Comparison of ENCODE assay signal across 8 mouse cellular contexts in the genomic region with DNA sequence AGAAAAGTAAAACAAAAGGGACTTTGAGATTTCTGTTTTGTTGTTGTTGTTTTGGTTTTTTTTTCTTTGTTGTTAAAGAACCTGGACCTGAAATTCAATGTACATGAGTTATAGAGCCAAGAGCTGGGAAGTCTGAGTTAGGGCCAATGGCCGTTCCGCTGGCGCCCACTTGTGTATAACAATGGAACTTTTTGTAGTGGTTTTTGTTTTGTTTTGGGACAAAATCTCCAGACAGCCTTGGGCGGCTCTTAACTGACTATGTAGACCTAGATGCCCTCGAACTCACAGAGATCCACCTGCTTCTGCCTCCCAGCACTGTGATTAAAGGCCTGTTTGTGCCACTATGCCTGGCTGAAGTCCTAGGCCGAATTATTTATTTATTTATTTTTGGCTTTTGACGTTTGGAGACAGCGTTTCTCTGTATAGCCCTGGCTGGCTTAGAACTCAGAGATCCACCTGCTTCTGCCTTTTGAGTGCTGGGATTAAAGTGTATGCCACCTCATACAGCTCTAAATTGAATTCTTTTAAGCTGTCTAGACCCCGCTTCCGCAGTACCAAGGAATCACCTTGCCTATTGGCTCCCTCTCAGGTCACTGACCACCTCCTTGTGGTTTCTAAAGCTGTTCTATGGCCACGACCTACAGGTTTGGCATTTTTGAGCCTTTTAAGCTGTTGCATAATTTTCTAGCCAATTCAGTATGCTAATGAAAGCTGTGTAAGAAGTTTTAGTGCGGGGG. TPM values are rescaled to one million over a fixed set of nuclear protein-coding genes. Genes with fewer than 3 reads are reported as not detected.
DNase-seq lines count a peak whose midpoint lies in the region; ATAC-seq and TF ChIP-seq lines count a peak whose summit lies in the region.

No protein-coding gene starts in this region.

- H3K9ac ChIP-seq in liver, postnatal 0 days (replicated peaks) = peak overlapping the region; percentile 60
- no peak overlapping the region for H3K9ac ChIP-seq in neural tube, embryonic 13.5 days

- peak; percentile 24 for DNase-seq in Muller cell, postnatal 12 days (ENCODE audit: inconsistent ontology term)
- peak; percentile 22 to 45 for DNase-seq in cerebellum, postnatal 36 days
- peak; percentile 34 to 70 for DNase-seq in heart, adult 9 months (ENCODE audit: low spot score in 2 of 2)
- peak; percentile 78 for DNase-seq in kidney, adult 9 months
- DNase-seq in liver, postnatal 0 days = peak; percentile 59

- no peaks in the 10 kb centered on the region for H3K9me3 ChIP-seq in liver, postnatal 0 days (ENCODE audit: low read length)
- H3K9me3 ChIP-seq in neural tube, embryonic 13.5 days = no peaks in the 10 kb centered on the region

- 33% methylated on average over 12 of the region's 12 CpGs for WGBS in liver, postnatal 0 days (ENCODE audit: insufficient replicate concordance)
- 43% methylated on average over 12 of the region's 12 CpGs for WGBS in neural tube, embryonic 13.5 days

- no peak overlapping the region for H3K4me3 ChIP-seq in C2C12 (ENCODE audit: insufficient read depth, poor library complexity, severe bottlenecking)
- peak overlapping the region; percentile 41 for H3K4me3 ChIP-seq in liver, postnatal 0 days (ENCODE audit: low read depth, low read length)
- H3K4me3 ChIP-seq in neural tube, embryonic 13.5 days = no peak overlapping the region

- no peak for TF ChIP-seq EP300 in liver, postnatal 0 days (IDR thresholded peaks at IDR 0.05; ENCODE audit: low read depth)

- H3K36me3 ChIP-seq in C2C12 (ENCODE audit: control insufficient read depth, insufficient read depth) = peaks cover 3% of the 10 kb centered on the region
- peaks cover 3% of the 10 kb centered on the region; the same call in 1 of the 2 replicates for H3K36me3 ChIP-seq in liver, postnatal 0 days (replicated peaks; ENCODE audit: insufficient read depth, low read length)
- peaks cover 8% of the 10 kb centered on the region for H3K36me3 ChIP-seq in neural tube, embryonic 13.5 days

- peak overlapping the region; percentile 56 for H3ac ChIP-seq in C2C12 (ENCODE audit: control insufficient read depth, insufficient read length, low read depth)

- H3K4me1 ChIP-seq in liver, postnatal 0 days (ENCODE audit: insufficient read depth) = peaks cover 10% of the 10 kb centered on the region
- H3K4me1 ChIP-seq in neural tube, embryonic 13.5 days (replicated peaks) = peaks cover 17% of the 10 kb centered on the region

- H3K79me3 ChIP-seq in C2C12 (ENCODE audit: low read depth) = peaks cover 17% of the 10 kb centered on the region

- no peaks in the 10 kb centered on the region for H3K27me3 ChIP-seq in C2C12 (ENCODE audit: control insufficient read depth, insufficient read depth, insufficient read length)
- no peaks in the 10 kb centered on the region for H3K27me3 ChIP-seq in liver, postnatal 0 days (ENCODE audit: insufficient read depth, low read length)
- H3K27me3 ChIP-seq in neural tube, embryonic 13.5 days = no peaks in the 10 kb centered on the region

- H3K79me2 ChIP-seq in C2C12 (ENCODE audit: control insufficient read depth, insufficient read depth) = peaks cover 32% of the 10 kb centered on the region

- 0 out of 2 replicates have a peak, but pooled peaks have one; percentile 20 for ATAC-seq in liver, postnatal 0 days
- ATAC-seq in neural tube, embryonic 13.5 days (ENCODE audit: low read depth) = no peak
- no peak for ATAC-seq in monocyte, adult 5-6 weeks (replicated peaks; ENCODE audit: insufficient number of reproducible peaks, low FRiP score, low TSS enrichment, poor library complexity, severe bottlenecking)

- no peak overlapping the region for H3K27ac ChIP-seq in liver, postnatal 0 days (ENCODE audit: low read depth)
- no peak overlapping the region for H3K27ac ChIP-seq in neural tube, embryonic 13.5 days (replicated peaks)

- peak; percentile 27 for TF ChIP-seq CTCF in C2C12 (IDR thresholded peaks at IDR 0.05; ENCODE audit: control insufficient read depth, insufficient read depth, insufficient read length)
- TF ChIP-seq CTCF in liver, postnatal 0 days (IDR thresholded peaks at IDR 0.05; ENCODE audit: low read depth) = peak; percentile 71

- peak overlapping the region; percentile 64 for H3K4me2 ChIP-seq in liver, postnatal 0 days (ENCODE audit: low read depth, low read length)
- H3K4me2 ChIP-seq in neural tube, embryonic 13.5 days = peak overlapping the region; percentile 22; the same call in 1 of the 2 replicates

TF ChIP-seq in C2C12, 6 proteins besides CTCF, POLR2A, EP300 and RAD21:
- no peak for TF ChIP-seq MAX (IDR thresholded peaks at IDR 0.05)
- peak; percentile 21 for TF ChIP-seq CEBPB (IDR thresholded peaks at IDR 0.05; ENCODE audit: low read depth)

RNA-seq across cellular contexts. Expression of gene Ap4e1, which starts 1.7 kb away (rescaled TPM):
- 2.6 TPM for polyA plus RNA-seq in C2C12 (2012; fragmentation: generic; extraction: Trizol)
- polyA plus RNA-seq in liver, postnatal 0 days (2015; fragmentation: Nextera tagmentation; extraction: Ambion mirVana) = 1.5 and 1.9 TPM in 2 replicates
- polyA plus RNA-seq in neural tube, embryonic 13.5 days (2015; fragmentation: Nextera tagmentation; extraction: Ambion mirVana) = 10.4 and 12.3 TPM in 2 replicates
- 16.6 to 37.9 TPM (median 24.0 TPM) in 3 replicates for total RNA-seq in monocyte, adult 5-6 weeks (2017)

Comparison
In these comparisons a context has a peak if more than half of its experiments do, and no peak if none do; other contexts are left out.
1. DNase-seq: peak in every context shown above with its lines; median percentile 78 in kidney, adult 9 months; 59 in liver, postnatal 0 days; 52 in heart, adult 9 months; 34 in cerebellum, postnatal 36 days; 24 in Muller cell, postnatal 12 days.